ENCODE assay signal across 1 mouse cellular context in the genomic region with DNA sequence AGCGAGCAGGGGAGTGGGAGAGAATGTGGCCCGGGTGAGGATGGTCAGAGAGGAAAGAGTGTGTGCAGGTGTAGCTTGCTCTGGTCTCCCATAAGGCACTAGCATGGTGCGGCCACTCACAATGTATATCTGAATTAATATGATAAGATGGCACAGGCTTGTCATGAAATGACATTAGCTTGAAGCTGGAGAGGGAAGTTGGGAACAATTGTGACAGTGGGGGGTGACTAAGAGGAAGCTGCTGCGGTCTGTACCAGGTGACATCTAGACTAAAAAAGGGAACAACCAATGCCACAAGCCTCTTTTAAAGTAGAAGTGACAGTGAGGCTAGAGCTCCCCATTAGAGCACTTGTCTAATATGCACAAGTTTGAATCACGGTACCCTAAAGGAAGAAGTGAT.
TF ChIP-seq lines count a peak whose summit lies in the region.

No protein-coding gene starts in this region.

TF ChIP-seq in MEL, 35 proteins besides CTCF, POLR2A, EP300 and RAD21 (continued from another document):
- TF ChIP-seq MEF2A (IDR thresholded peaks at IDR 0.05; ENCODE audit: extremely low read depth, insufficient replicate concordance, low read depth, low read length, poor library complexity, severe bottlenecking) (peak; percentile 16; the same call in 1 of the 2 replicates), RCOR1 (IDR thresholded peaks at IDR 0.05; ENCODE audit: low read depth, low read length) (peak; percentile 72), SMC3 (IDR thresholded peaks at IDR 0.05; ENCODE audit: low read depth, low read length) (peak; percentile 8; the same call in 1 of the 2 replicates), E2F4 (IDR thresholded peaks at IDR 0.05; ENCODE audit: borderline replicate concordance, low read depth, low read length) (no peak), CHD1 (IDR thresholded peaks at IDR 0.05; ENCODE audit: low read depth, low read length) (no peak), TAL1 (IDR thresholded peaks at IDR 0.05; ENCODE audit: low read length) (peak; percentile 54), USF1 (IDR thresholded peaks at IDR 0.05; ENCODE audit: low read depth, low read length) (peak; percentile 81), MYC (IDR thresholded peaks at IDR 0.05; ENCODE audit: low read depth, low read length) (0 out of 2 replicates have a peak, but pooled peaks have one; percentile 40)
